Mouse (Mus musculus) MEL-GATA-1-ER (cell line): ENCODE measurements around the gene Prr5l.
A peak's percentile ranks its signal among the peaks of the same experiment; 100 is the strongest.

Experiments used
- DNase-seq: peaks from one replicate; pipeline ENCODE4 v3.0.0-alpha.2; 2012; ENCODE audit warnings: low read depth; ENCODE audit errors: extremely low read depth

The Prr5l gene

DNA sequence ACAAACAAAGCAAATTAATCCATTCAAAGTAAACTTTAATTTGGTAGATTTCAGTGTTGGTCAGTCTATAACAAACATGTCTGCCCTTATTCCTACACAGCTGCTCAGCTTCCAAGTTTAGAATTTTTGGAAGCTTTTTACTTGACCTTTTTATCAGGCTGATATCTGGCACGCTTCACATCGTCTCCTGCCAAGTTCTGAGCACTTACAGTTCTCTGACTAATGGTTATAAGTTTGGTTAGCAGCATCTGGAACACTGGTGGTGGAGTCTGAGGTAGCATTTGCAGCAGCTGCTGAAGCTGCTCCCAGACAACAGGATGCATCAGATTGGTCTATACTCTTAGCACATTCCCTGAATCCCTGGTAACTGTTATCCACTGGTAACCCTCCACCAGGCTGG, 1.5 kb upstream of the Prr5l start:
- no peak for DNase-seq

DNA sequence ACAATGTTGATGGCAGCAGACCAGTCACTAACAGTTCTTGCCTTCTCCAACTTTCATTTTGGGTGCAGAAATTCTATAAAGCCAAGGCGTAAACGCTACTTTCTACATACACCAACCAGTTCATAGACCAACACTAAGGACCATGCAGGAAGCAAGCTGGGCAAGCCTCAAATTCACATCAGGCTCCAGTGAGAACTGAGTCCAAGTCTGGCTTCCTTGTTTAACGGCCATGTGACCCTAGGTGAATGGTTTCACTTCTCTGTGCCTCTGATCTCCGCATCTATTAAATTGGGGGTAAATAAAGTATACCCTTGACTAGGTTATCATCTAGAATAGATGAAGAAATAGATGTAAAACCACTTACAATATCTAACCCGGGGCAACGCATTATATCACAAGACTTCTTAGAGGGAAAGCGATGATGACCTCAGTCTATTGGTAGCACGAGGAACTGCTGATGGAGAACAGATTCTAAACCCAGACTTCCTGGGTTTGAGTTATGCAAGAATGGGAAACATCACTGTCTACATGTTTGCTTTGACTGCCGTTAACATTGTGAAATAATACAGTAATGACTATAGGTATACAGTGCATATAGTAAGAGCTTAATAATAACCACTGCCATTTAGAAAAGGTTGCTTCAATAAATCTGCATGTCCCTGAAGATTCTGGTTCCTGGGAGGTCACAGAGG, 1.2 kb downstream of the Prr5l start:
- no peak for DNase-seq

DNA sequence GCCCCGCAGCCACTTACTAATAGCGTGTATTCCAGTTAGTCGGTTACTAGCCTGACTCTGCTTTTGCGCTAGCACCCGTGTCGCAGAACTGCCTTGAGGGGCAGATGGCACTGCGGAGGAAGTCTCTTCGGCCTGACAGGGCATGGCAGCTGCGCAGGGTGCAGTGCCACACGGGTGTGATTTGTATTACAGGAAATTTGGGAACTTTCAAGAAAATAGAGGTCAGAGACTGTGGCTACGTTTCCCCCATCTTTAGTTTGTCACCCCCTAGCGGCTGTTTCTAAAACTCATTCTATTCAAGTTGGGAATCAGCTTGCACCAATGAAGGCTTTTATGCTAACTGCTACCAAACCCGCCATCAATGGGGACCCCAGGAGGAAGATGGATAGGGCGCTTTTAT, 11.6 kb downstream of the Prr5l start:
- peak; percentile 24 for DNase-seq

DNA sequence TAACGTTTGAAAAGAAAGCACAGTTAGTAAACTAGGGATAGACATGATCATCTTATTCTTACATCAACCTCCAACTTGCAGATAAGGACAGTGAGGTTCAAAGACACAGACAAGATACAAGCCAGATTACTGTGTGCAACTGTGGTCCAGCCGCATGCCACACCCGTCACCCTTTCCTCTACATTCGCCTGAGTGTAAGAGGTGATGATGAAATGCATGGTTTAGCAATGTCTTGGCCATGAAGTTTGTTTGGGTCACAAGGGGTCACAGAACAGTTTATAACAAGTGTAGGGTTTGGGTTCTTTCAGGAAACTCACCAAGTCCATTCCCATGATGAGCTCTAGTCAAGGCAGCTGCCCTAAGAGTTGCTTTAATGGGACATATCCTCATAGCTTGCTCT, 14.1 kb downstream of the Prr5l start:
- no peak for DNase-seq

DNA sequence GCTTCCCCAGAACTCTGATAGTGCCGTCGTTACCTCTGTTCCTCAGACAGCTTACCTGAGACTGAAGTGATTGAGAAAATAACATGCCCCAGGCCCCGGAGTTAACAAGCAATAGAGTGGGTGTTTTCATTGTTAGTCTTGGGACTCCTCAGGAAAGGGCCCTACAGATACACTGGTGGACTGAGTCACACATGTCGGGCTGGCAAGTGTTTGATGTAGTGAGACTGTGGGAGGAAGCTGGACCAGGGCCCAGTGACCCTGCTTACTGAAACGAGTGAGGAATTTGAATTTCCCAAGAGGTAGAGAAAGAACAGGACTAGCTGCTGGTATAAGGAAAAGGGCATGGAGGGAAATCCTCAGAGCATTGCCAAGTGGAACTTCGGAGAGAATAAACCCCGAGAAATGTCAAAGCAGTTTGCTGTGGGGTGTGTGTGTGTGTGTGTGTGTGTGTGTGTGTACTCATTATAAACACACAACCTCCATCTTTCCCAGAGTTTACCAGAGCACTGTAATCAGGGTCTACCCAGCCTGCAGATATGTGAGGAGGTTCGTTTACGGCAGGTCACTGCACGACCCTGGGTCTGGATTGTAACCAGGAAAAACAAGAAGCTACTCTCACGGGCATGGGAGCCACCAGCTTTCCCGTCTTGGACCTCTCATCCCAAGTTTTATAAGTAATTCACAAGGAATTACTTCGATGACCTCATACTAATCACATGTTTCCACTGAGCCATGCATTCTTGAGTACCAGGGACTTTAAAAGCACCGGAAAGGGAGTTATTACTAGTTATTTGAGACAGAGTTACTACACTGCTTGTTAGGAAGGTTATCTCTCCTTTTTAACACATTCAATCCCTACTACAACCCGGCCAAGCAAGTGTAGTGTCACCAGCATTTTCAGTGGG, 20.4 kb downstream of the Prr5l start:
- no peak for DNase-seq

- DNase-seq: no peak
These were observed 21.8 kb downstream of the Prr5l start for GRCm38 (mm10) chr2:101860920-101861485.

GRCm38 (mm10) chr2:101856174-101856573, 26.7 kb downstream of the Prr5l start:
- DNase-seq: no peak

- DNase-seq: no peak
These were observed 28.0 kb downstream of the Prr5l start for GRCm38 (mm10) chr2:101854792-101855191.

- DNase-seq: no peak
These were observed 40.1 kb downstream of the Prr5l start for GRCm38 (mm10) chr2:101842756-101843155.

- no peak for DNase-seq
These were observed 47.9 kb downstream of the Prr5l start for GRCm38 (mm10) chr2:101834816-101835523.

DNA sequence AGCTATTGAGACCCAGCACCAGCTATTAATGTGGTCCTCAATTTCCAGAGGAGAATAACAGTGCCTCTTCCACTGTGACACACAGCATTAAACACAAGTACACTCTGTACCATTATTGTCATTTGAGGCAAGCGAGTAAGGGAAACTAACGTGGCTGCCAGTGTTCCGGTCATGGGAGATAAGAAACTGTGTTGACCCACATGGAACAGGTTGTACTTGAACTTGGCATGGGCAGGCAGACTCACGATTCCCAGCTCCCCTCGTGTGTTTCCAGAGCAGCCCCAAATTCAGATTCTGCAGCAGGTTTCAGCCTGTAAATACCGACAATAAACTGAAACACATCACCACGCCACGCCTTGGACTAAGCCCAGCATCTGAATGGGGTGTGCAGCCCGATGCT, 50.5 kb downstream of the Prr5l start:
- DNase-seq: no peak

DNA sequence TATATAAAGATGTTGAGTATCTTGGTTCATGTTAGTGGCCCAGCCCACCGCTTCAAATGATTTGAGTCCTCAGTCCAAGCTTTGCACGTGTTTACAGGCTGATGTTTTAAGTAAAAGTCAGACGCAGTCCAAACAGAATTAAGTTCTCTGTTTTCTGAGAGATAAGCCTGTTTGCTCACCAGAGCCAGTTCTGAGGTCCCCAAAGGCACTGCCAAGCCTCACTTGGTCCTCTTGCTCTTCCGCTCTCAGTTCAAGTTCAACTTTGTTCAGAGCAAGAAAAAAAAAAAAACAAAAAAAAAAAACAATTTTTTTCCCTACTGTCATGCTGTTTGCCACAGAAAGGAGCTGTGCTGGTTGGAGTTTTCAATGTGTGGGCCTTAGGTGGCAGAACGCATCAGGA, 51.0 kb downstream of the Prr5l start:
- no peak for DNase-seq

GRCm38 (mm10) chr2:101830186-101830915, 52.5 kb downstream of the Prr5l start:
- no peak for DNase-seq

- no peak for DNase-seq
These were observed 53.8 kb downstream of the Prr5l start for GRCm38 (mm10) chr2:101829013-101829412.

GRCm38 (mm10) chr2:101828057-101828643, 54.7 kb downstream of the Prr5l start:
- peak; percentile 9 for DNase-seq

DNA sequence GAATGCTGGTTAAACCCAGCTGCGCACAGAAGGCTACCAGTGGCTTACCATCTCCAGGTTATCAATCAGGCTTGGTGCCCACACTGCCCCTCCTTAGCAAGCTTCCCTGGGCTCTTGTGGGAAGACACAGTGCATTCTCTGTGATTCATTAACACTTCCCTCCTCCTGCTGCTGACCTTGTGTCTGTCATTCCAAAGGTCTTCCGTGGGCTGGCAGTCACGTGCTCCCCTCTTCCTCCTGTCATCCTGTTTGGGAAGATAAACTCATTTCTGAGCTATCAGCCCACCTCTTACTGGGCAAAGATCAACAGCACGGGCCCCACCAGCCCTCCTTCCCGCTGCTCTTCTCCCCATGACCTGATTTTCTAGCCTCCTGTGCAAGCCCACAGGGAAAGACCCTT, 55.2 kb downstream of the Prr5l start:
- DNase-seq: no peak

- no peak for DNase-seq
These were observed 55.8 kb downstream of the Prr5l start for GRCm38 (mm10) chr2:101826950-101827600.

- no peak for DNase-seq
These were observed 56.6 kb downstream of the Prr5l start for GRCm38 (mm10) chr2:101826186-101826707.

DNA sequence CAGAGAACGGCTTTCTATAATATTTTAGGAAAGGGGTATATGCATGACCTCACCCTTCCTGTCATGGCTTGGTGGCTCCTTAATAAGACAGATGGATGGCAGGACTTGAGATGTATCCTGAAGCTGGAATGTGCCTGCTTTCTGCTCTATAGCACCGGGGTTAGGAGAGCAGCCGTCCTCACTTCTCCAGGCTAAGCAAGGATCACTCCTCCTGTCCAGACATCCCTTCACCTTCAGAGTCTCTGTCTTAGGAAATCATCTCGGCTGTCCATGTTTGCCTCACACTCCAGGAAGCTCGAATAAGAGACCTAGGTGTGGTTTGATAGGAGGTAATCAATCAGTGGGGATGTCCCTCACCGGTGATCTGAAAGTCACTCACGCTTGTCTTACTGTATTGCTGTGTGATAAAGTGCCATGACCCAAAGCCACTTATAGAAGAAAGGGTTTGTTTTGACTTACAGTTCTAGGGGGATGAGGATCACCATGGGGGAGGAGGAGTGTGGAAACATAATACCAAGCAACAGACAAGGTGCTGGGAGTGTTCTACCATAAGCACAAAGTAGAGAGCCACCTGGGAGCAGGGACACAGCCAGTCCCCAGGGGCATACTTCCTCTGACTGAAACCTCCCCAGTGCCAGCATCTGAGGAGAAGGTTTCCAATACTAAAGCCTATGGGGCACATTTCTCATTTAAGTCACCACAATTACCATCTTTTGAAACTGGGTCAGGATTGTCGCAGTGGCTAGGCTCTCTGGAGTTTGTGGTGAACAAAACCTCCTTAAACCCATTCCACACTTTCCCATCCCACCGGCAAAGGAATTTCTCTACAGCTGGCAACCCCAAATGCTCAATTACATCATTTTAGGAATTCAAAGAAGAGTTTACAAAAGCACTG, 57.4 kb downstream of the Prr5l start:
- DNase-seq: no peak
